Mouse (Mus musculus) limb, embryonic 14.5 days (tissue): ENCODE data around the gene Spata2. TPM values are rescaled to one million over a fixed set of nuclear protein-coding genes. Genes with fewer than 3 reads are reported as not detected.
A peak's percentile ranks its signal among the peaks of the same experiment; 100 is the strongest.

Experiments
- ATAC-seq: fragments of 200-750 bp; cut with Nextera tagmentation; 2 replicates; pipeline ENCODE4 v1.8.0; 2017; ENCODE audit warnings: low read depth, moderate number of reproducible peaks, moderate TSS enrichment; ENCODE audit not compliant: low FRiP score
- DNase-seq: peaks from one replicate; pipeline ENCODE4 v3.0.0-alpha.2; 2015; ENCODE audit warnings: low spot score
- H3K27ac ChIP-seq: fragments of 300-500 bp; sonication (generic); replicated peaks from 2 replicates; pipeline ENCODE4 v1.5.1; 2014; ENCODE audit warnings: low read depth, mild to moderate bottlenecking, low read length, moderate library complexity, mixed read lengths
- H3K27me3 ChIP-seq: fragments of 300-500 bp; sonication (generic); 2 replicates; pipeline ENCODE4 v1.6.1; 2014; ENCODE audit warnings: low read length, mixed read lengths; ENCODE audit not compliant: control insufficient read depth, insufficient read depth
- H3K36me3 ChIP-seq: fragments of 300-500 bp; sonication (generic); 2 replicates; pipeline ENCODE4 v1.6.1; 2014; ENCODE audit warnings: mild to moderate bottlenecking, low read length, moderate library complexity, mixed read lengths; ENCODE audit not compliant: control insufficient read depth, insufficient read depth
- H3K4me1 ChIP-seq: fragments of 300-500 bp; sonication (generic); 2 replicates; pipeline ENCODE4 v1.6.1; 2014; ENCODE audit warnings: antibody characterized with exemption, low read length, mixed read lengths; ENCODE audit not compliant: control insufficient read depth, insufficient read depth
- H3K4me2 ChIP-seq: fragments of 300-500 bp; sonication (generic); replicated peaks from 2 replicates; pipeline ENCODE4 v1.6.1; 2014; ENCODE audit warnings: low read depth, mild to moderate bottlenecking, low read length, moderate library complexity; ENCODE audit not compliant: severe bottlenecking
- H3K4me3 ChIP-seq: fragments of 300-500 bp; sonication (generic); replicated peaks from 2 replicates; pipeline ENCODE4 v1.5.1; 2014; ENCODE audit warnings: low read length
- H3K9ac ChIP-seq: fragments of 300-500 bp; sonication (generic); 2 replicates; pipeline ENCODE4 v1.6.1; 2014; ENCODE audit warnings: mild to moderate bottlenecking, low read depth, low read length, moderate library complexity; ENCODE audit not compliant: severe bottlenecking
- H3K9me3 ChIP-seq: fragments of 300-500 bp; sonication (generic); 2 replicates; pipeline ENCODE4 v1.6.1; 2016; ENCODE audit warnings: low read length; ENCODE audit not compliant: control insufficient read depth
- POLR2A ChIP-seq: fragments of 200-500 bp; IDR thresholded peaks from 2 replicates; pipeline ENCODE4 v1.8.0; 2012; ENCODE audit warnings: inconsistent platforms, mild to moderate bottlenecking, moderate library complexity, borderline replicate concordance; ENCODE audit not compliant: insufficient read depth, insufficient read length; ENCODE audit errors: extremely low read depth
- WGBS: fragments of 180-500 bp; shearing (Covaris S2); extraction: QIAGEN DNeasy Blood & Tissue Kit; methylation state at CpG from one replicate; pipeline ENCODE4 v1.1.7; 2014; 5-methylcytosine and 5-hydroxymethylcytosine counted together
- polyA plus RNA-seq, 2 experiments: library from polyadenylated mRNA; depleted of rRNA in 1 of 2; stranded (reverse) in 1 of 2; unstranded in 1 of 2; fragments of >200 nt; fragmentation: Nextera tagmentation in 1 of 2; extraction: Ambion mirVana in 1 of 2; gene quantifications; 2 replicates each; pipeline versions ENCODE4 v1.2.1 to v1.2.3; 2012 to 2014

The Spata2 gene
- polyA plus RNA-seq, 2 experiments, result 12.4 to 17.8 TPM

DNA sequence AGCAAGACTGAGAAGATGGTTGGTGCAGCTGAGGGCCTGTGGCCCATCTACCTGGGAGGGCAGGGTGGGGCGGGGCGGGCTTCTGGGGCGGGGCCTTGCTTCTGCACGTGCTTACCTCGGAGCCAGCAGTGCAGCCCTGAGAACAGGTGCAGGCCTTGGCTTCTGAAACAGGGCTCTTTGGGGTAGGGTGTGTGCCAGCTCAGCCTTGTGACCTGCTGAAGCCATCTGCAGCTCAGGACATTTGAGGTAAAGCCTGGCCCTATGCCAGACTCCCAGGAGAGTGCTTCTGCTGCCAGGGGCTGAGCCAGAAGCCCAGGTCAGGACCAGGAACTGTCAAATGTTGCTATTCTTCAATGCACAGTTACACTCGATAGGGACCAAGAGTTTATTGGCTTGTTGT lies 21.1 kb downstream of the Spata2 start:
- H3K4me3 ChIP-seq, result no peak overlapping the region
- 93% methylated on average over 6 of the region's 6 CpGs for whole genome bisulfite sequencing
- TF ChIP-seq POLR2A, result no peak
- H3K9ac ChIP-seq, result no peak overlapping the region
- H3K4me2 ChIP-seq, result no peak overlapping the region
- peaks cover 5% of the 10 kb centered on the region; the same call in 1 of the 2 replicates for H3K4me1 ChIP-seq
- H3K9me3 ChIP-seq, result no peaks in the 10 kb centered on the region
- H3K27me3 ChIP-seq, result no peaks in the 10 kb centered on the region
- no peak overlapping the region for H3K27ac ChIP-seq
- no peak for ATAC-seq
- H3K36me3 ChIP-seq, result peaks cover 78% of the 10 kb centered on the region
- DNase-seq, result no peak

GRCm38 (mm10) chr2:167470611-167471010 lies 22.1 kb downstream of the Spata2 start:
- Histone ChIP-seq H3K27me3 (no peaks in the 10 kb centered on the region), H3K9me3 (no peaks in the 10 kb centered on the region), H3K9ac (no peak overlapping the region), H3K4me1 (no peaks in the 10 kb centered on the region), H3K4me2 (no peak overlapping the region), H3K27ac (no peak overlapping the region), H3K4me3 (no peak overlapping the region), H3K36me3 (peaks cover 88% of the 10 kb centered on the region)
- no peak for DNase-seq
- 86% methylated on average over 3 of the region's 3 CpGs for WGBS
- TF ChIP-seq POLR2A, result no peak
- no peak for ATAC-seq

DNA sequence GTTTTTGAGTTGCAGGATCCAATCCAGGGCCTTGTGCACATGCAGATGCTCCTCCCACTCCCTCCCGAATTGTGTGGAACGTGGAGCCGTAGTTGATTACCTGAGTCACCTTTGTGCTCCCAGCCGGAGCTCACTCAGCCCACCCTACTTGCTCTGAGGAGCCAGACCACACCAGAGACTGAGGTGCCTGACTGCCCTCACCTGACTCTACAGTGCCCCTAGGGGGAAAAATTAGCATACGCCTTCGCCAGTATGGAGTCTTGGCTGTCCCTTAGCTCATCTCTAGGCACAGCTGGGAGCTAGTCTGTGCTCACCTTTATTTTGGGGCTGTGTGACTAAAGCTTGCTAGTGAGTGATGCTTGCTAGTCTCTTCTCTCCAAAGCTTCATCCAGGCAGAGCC lies 24.2 kb downstream of the Spata2 start:
- 79% methylated on average over 6 of the region's 6 CpGs for WGBS
- H3K4me1 ChIP-seq, result no peaks in the 10 kb centered on the region
- ATAC-seq (0 out of 2 replicates have a peak, but pooled peaks have one; percentile 9), DNase-seq (no peak)
- no peaks in the 10 kb centered on the region for H3K9me3 ChIP-seq
- TF ChIP-seq POLR2A, result no peak
- peaks cover 81% of the 10 kb centered on the region for H3K36me3 ChIP-seq
- H3K4me2 ChIP-seq, result no peak overlapping the region
- H3K27ac ChIP-seq, result no peak overlapping the region
- H3K4me3 ChIP-seq, result no peak overlapping the region
- no peak overlapping the region for H3K9ac ChIP-seq
- no peaks in the 10 kb centered on the region for H3K27me3 ChIP-seq

DNA sequence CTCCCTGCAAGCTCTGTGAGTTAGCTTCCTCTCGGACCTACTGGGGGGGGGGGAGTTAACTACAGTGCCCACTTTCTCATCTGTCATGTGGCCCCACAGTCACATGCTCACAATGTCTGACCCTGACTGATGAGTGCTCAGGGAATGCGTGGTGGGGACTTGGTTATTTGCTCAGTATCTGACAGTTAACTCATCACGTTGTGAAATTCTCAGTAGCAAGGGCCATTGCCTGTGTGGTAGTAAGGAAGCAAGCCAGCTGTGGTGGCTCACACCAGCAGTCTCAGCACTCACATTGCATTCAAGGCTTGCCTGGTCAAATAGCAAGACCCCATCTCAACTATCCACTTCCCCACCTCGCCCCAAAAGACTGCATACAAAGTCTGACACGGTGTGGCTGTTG lies 25.5 kb downstream of the Spata2 start:
- 83% methylated on average over 5 of the region's 5 CpGs for WGBS
- TF ChIP-seq POLR2A, result no peak
- Histone ChIP-seq H3K27ac (no peak overlapping the region), H3K27me3 (no peaks in the 10 kb centered on the region), H3K4me3 (no peak overlapping the region), H3K36me3 (peaks cover 73% of the 10 kb centered on the region), H3K9ac (no peak overlapping the region), H3K4me1 (no peaks in the 10 kb centered on the region), H3K4me2 (no peak overlapping the region), H3K9me3 (no peaks in the 10 kb centered on the region)
- DNase-seq, result no peak
- no peak for ATAC-seq

GRCm38 (mm10) chr2:167465951-167466350 lies 26.7 kb downstream of the Spata2 start:
- Histone ChIP-seq H3K27ac (no peak overlapping the region), H3K9me3 (no peaks in the 10 kb centered on the region), H3K27me3 (no peaks in the 10 kb centered on the region), H3K4me3 (no peak overlapping the region), H3K9ac (no peak overlapping the region), H3K4me1 (no peaks in the 10 kb centered on the region), H3K4me2 (no peak overlapping the region), H3K36me3 (peaks cover 61% of the 10 kb centered on the region)
- WGBS, result 97% methylated on average over 3 of the region's 3 CpGs
- no peak for ATAC-seq
- DNase-seq, result no peak
- TF ChIP-seq POLR2A, result no peak

DNA sequence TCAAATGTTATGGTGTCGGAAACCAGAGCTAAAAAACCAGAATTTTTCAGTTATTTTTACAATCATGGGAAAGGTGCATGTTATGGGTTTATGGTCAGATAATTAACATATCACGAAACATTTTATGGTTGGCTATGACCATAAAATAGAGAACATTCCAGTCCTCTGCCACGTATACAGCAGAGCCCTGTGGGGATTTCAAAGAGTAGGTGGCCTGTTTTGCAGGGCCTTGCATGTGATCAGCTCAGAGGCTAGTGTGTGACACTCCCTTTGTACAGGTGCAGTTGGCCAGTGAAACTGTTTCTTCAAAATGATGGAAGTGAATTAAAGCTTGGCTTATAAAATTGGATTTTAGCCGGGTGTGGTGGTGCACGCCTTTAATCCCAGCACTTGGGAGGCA lies 28.9 kb downstream of the Spata2 start:
- DNase-seq, result no peak
- no peaks in the 10 kb centered on the region for H3K27me3 ChIP-seq
- ATAC-seq, result no peak
- H3K9me3 ChIP-seq, result no peaks in the 10 kb centered on the region
- no peak overlapping the region for H3K4me3 ChIP-seq
- WGBS, result 66% methylated on average over 5 of the region's 5 CpGs
- no peak for TF ChIP-seq POLR2A
- peaks cover 51% of the 10 kb centered on the region for H3K36me3 ChIP-seq
- H3K4me2 ChIP-seq, result no peak overlapping the region
- no peak overlapping the region for H3K27ac ChIP-seq
- no peaks in the 10 kb centered on the region for H3K4me1 ChIP-seq
- H3K9ac ChIP-seq, result no peak overlapping the region
